Mouse (Mus musculus) NIH3T3 (cell line): ENCODE measurements around the gene Ramac.

Experiments
- DNase-seq: peaks from one replicate; pipeline ENCODE4 v3.0.0-alpha.2; 2012; ENCODE audit warnings: low read depth

Ramac gene

GRCm38 (mm10) chr7:81762180-81763109, at the start of gene Ramac:
Gene Ramac (plus strand): TSS chr7:81762925.
- peak; percentile 97 for DNase-seq

- no peak for DNase-seq
Observed at GRCm38 (mm10) chr7:81718657-81719056, 44.1 kb upstream of the Ramac start.

- no peak for DNase-seq
Observed at GRCm38 (mm10) chr7:81719216-81719661, 43.5 kb upstream of the Ramac start.

GRCm38 (mm10) chr7:81721271-81721670, 41.5 kb upstream of the Ramac start:
- no peak for DNase-seq

- no peak for DNase-seq
Observed at GRCm38 (mm10) chr7:81723851-81724250, 38.9 kb upstream of the Ramac start.

- DNase-seq = no peak
Observed at GRCm38 (mm10) chr7:81725986-81726727, 36.6 kb upstream of the Ramac start.

- no peak for DNase-seq
Observed at GRCm38 (mm10) chr7:81726728-81727005, 36.1 kb upstream of the Ramac start.

GRCm38 (mm10) chr7:81727716-81728115, 35.0 kb upstream of the Ramac start:
- DNase-seq = no peak

GRCm38 (mm10) chr7:81729787-81730186, 32.9 kb upstream of the Ramac start:
- DNase-seq = no peak

- DNase-seq = no peak
Observed at GRCm38 (mm10) chr7:81731181-81731651, 31.5 kb upstream of the Ramac start.

- DNase-seq = no peak
Observed at GRCm38 (mm10) chr7:81732183-81733089, 30.3 kb upstream of the Ramac start.

- DNase-seq = peak; percentile 17
Observed at GRCm38 (mm10) chr7:81735300-81736048, 27.3 kb upstream of the Ramac start.

- no peak for DNase-seq
Observed at GRCm38 (mm10) chr7:81738720-81739385, 23.9 kb upstream of the Ramac start.

- no peak for DNase-seq
Observed at GRCm38 (mm10) chr7:81740010-81740409, 22.7 kb upstream of the Ramac start.

GRCm38 (mm10) chr7:81744145-81744544, 18.6 kb upstream of the Ramac start:
- DNase-seq = peak; percentile 86

- no peak for DNase-seq
Observed at GRCm38 (mm10) chr7:81747956-81748355, 14.8 kb upstream of the Ramac start.

GRCm38 (mm10) chr7:81763110-81763845, 553 bp downstream of the Ramac start:
- DNase-seq = peak; percentile 64

GRCm38 (mm10) chr7:81772786-81773539, 10.2 kb downstream of the Ramac start:
- no peak for DNase-seq

GRCm38 (mm10) chr7:81775325-81775724, 12.6 kb downstream of the Ramac start:
- no peak for DNase-seq
